Mouse (Mus musculus) cortical plate, adult 2 months (tissue): ENCODE measurements around the gene Ak5. TPM values are rescaled to one million over a fixed set of nuclear protein-coding genes. Genes with fewer than 3 reads are reported as not detected.

Experiments used
- H3K27ac ChIP-seq: fragments of 200-500 bp; 2 replicates; pipeline ENCODE4 v1.5.1; 2012; ENCODE audit warnings: low read length, control low read depth, inconsistent platforms; ENCODE audit not compliant: insufficient read depth
- H3K4me1 ChIP-seq: fragments of 200-500 bp; 2 replicates; pipeline ENCODE4 v1.6.1; 2011; ENCODE audit warnings: low read length; ENCODE audit not compliant: control insufficient read depth, insufficient read depth
- H3K4me3 ChIP-seq: fragments of 200-500 bp; 2 replicates; pipeline ENCODE4 v1.5.1; 2011; ENCODE audit warnings: mild to moderate bottlenecking, low read length, control low read depth; ENCODE audit not compliant: insufficient read depth
- CTCF ChIP-seq: fragments of 200-500 bp; IDR thresholded peaks from 2 replicates; pipeline ENCODE4 v1.5.1; 2011; ENCODE audit warnings: mild to moderate bottlenecking, control low read depth, low read length; ENCODE audit not compliant: insufficient read depth; ENCODE audit errors: extremely low read depth
- POLR2A ChIP-seq: fragments of 200-500 bp; IDR thresholded peaks from 2 replicates; pipeline ENCODE4 v1.6.1; 2011; ENCODE audit warnings: mild to moderate bottlenecking, low read length, control low read depth; ENCODE audit not compliant: insufficient read depth; ENCODE audit errors: extremely low read depth
- polyA plus RNA-seq: library from polyadenylated mRNA; depleted of rRNA; stranded (reverse); fragments of >200 nt; gene quantifications from 2 replicates; pipeline ENCODE4 v1.2.3, GENCODE M21; 2012

Ak5 gene
- polyA plus RNA-seq, 1 experiment = 53.8 TPM

DNA sequence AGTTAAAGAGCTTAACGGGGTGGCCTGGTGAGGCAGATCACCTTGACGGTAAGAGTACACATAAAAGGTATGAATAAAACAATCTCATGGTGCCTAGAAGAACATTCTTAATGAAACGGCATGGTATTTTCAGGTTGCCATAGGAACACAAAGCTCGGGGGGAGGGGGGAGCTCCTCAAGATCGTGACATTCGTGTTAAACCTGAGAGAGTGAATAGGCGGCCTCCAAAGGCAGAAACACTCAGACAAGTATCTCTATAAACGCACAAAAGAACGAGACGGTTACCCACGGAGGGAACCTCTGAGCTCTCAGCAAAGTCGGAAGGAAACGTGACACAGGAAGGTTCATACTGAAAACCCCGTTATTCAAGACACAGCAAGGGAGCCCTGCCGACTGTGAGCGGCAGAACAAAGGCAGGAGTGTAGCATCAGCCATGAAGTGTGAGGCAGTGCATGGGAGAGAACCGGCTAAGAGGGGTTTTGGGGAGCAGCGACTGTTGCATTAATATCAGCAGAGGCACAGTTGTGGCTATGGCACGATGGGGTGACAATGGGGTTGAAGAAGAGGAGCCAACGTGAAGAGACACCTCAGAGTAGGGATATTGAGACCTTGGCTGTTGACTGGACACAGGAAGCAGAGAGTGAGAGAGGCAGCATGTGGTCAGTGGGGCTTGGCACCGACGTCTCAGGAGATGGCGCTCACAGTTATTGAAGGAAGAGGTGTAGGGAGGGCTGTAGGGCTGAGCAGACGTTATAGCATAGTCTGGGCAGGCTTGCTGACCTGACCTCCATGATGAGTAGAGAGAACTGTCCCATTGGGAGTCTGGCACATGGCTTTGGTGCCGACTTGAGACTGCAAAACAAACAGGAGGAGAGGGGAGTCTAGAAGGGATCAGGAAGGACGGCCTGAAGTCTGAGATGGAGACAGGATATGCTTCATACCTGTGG lies 89.6 kb downstream of the Ak5 start:
- TF ChIP-seq POLR2A (no peak), CTCF (no peak)
- peaks cover 8% of the 10 kb centered on the region for H3K4me1 ChIP-seq
- no peak overlapping the region for H3K4me3 ChIP-seq
- no peak overlapping the region; the same call in 1 of the 2 replicates for H3K27ac ChIP-seq

DNA sequence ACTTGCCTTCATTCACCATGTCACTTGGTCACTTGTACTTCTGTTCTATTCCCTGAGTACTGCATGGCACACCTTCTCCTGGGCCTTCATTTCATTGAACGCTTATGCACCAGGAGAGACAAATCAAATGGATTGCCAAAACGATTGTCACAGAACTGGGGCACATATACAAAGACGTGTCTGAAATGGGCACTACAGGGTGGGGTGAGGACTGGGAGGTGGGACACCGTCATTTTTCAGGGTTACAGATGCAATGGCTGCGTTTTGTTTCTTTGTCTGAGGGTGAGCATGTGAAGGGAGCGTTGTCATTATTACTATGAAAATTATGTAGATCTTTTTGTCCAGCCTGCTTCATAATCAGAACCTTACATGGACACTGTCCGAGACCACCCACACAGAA lies 90.4 kb downstream of the Ak5 start:
- Histone ChIP-seq H3K4me3 (no peak overlapping the region), H3K27ac (no peak overlapping the region), H3K4me1 (peaks cover 8% of the 10 kb centered on the region)
- TF ChIP-seq CTCF (no peak), POLR2A (no peak)

DNA sequence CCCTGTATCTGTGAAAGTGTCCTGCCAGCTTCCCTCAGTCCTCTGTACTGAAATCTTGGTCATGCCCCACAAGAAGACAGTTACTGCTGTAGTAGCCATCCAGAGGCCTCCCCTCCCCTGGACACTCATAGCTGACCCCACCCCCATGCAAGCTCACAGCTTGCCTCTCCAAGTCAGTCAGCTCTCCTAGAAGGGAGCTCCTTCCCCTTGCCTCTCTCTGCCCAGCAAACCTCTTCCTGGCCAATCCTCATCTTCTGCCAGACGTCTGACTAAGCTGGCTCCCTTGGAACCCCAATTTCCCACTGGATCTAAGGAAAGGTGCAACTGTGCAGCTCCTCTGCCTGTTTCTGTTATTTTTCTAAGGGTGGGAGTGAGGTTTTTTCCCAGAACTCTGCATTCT lies 90.9 kb downstream of the Ak5 start:
- Histone ChIP-seq H3K4me1 (peaks cover 8% of the 10 kb centered on the region), H3K4me3 (no peak overlapping the region), H3K27ac (no peak overlapping the region)
- TF ChIP-seq POLR2A (no peak), CTCF (no peak)

DNA sequence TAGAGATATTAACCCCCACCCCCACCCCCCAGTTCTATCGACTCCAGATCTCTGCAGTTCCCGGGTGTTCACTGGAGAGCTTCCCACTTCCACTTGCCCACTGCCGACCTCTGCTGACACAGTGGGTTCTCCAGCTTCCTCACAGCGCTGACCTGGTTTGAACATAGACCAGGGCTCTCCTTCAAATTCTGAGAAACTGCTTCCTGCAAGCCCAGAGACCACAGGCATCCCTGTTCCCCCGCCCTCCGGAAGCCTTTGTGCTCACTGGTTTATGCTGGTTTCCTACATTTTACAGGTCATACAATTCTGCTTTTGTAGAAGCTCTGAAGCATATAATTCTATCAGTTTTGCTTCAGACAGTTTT lies 98.9 kb downstream of the Ak5 start:
- H3K4me1 ChIP-seq = no peaks in the 10 kb centered on the region
- H3K27ac ChIP-seq = no peak overlapping the region
- TF ChIP-seq CTCF (no peak), POLR2A (no peak)
- no peak overlapping the region for H3K4me3 ChIP-seq

DNA sequence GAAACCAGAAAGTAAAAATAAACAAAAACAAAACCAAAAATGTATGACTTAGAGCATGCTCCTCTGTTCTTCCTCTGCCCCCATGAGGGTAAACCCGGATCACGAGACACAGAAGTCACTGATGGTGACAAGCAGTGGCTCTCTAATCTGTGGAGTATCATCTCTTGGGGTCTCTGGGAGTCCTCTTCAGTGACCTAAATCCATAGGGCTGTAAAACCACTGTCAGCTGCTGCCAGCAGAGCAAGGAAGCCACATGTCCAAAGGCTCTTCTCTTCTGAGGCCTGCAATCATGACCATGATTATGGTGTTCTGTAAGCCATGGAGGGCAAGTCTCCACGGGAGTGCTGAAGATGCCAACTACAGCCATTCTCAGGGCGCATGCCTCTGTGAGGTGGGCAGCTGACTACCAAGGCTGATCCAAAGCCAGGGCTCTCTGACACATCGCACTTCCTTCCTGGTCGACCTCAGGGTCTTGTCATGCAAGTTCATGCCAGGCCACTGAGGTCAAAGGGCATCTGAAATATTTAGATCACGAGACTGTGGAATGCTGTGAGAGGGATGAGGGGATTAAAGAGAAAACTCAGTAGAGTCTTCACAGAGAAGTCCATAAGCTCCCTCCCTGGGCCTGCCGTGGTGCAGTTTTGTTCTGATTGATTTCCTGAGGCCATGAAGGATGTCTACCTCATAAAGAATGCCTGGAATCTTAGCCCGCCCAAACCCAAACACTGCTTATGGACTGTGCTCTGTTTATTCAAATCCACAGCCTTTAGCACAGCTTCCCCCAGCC lies 99.5 kb downstream of the Ak5 start:
- Histone ChIP-seq H3K4me1 (no peaks in the 10 kb centered on the region), H3K4me3 (no peak overlapping the region), H3K27ac (no peak overlapping the region)
- no peak for TF ChIP-seq POLR2A
- TF ChIP-seq CTCF = no peak

DNA sequence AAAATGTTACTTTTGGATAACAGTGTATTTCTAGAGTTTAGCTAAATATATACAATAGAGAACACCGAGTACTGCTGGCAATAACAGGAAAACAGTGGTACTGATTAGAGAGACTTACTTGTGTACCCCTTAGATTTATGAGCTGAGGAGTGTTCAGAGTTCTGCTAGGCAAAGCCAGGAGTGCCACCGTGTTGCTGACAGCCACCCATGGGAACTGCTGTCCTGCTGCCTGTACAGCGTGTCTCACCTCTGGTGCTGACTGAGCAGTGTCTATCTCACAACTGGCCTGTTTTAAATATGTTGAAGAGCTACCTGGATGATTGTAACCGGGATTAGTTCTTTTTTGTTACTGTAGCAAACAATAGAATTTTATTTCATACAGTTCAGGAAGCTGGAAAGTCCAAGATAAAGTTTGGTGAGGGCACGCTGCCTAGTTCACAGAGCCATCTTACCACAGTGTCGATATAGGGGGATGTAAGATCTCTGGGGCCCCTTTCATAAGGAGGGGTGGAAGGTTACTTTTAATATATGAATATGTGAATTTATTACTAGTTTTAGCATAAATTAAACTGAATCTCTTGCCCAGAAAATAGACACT lies 103.5 kb downstream of the Ak5 start:
- TF ChIP-seq CTCF (no peak), POLR2A (no peak)
- Histone ChIP-seq H3K27ac (no peak overlapping the region), H3K4me3 (no peak overlapping the region), H3K4me1 (no peaks in the 10 kb centered on the region)

DNA sequence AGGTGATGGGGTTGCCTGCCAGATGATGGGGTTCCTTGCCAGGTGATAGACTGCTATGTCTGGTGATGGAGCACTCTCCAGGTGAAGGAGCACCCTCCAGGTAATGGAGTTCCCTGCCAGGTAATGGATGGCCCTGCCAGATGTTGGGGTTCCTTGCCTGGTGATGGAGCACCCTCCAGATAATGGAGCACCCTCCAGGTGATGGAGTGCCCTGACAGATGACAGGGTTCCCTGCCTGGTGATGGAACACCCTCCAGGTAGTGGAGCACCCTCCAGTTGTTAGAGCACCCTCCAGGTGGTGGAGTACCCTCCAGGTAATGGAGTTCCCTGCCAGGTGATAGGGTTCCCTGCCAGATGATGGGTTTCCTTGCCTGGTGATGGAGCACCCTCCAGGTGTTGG lies 104.3 kb downstream of the Ak5 start:
- no peaks in the 10 kb centered on the region for H3K4me1 ChIP-seq
- no peak overlapping the region for H3K27ac ChIP-seq
- no peak overlapping the region for H3K4me3 ChIP-seq
- TF ChIP-seq POLR2A (no peak), CTCF (no peak)

DNA sequence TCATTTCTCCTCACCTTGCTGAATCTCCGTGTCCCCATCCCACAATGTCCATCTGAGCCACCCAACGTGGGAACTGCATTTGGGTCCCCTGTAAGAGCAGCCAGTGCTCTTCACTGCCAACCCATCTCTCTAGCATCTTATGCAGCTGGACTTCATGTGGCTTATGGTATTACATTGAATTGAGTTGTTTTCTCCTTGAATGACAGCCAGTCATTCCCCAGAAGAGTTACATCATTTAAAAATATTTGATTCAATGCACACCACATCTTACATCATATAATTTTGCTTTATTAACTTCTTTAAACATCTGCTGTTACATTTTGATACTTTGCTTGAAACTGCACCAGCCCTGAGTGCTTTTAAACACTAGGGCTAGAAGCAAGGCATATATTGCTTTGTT lies 106.5 kb downstream of the Ak5 start:
- H3K4me3 ChIP-seq = no peak overlapping the region
- TF ChIP-seq CTCF (no peak), POLR2A (no peak)

DNA sequence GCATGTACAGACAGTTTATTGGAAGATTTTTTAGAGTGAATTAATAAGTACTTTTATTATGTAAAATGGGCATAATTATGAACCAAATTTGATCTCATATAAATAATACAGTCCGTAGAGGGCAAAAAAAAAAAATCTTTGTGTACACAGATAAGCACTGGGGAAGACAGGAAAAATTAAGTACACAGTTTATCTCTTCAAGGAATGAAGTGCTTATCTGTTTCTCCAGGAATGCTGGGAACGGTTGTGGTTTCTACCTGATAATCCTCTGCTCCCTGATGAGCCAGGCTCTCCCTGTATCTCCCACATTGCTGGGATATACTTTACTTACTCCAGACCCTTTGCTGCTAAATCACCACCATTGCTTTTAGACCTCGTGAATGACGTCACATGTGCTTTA lies 108.9 kb downstream of the Ak5 start:
- Histone ChIP-seq H3K4me1 (peaks cover 8% of the 10 kb centered on the region), H3K4me3 (no peak overlapping the region), H3K27ac (no peak overlapping the region)
- no peak for TF ChIP-seq CTCF
- TF ChIP-seq POLR2A = no peak

More for the DNA sequence above, 106.5 kb downstream of the Ak5 start:
- Histone ChIP-seq H3K27ac (no peak overlapping the region), H3K4me1 (peaks cover 1% of the 10 kb centered on the region; the same call in 1 of the 2 replicates)
